Mouse (Mus musculus): ENCODE results near the gene Btbd11.

DNA sequence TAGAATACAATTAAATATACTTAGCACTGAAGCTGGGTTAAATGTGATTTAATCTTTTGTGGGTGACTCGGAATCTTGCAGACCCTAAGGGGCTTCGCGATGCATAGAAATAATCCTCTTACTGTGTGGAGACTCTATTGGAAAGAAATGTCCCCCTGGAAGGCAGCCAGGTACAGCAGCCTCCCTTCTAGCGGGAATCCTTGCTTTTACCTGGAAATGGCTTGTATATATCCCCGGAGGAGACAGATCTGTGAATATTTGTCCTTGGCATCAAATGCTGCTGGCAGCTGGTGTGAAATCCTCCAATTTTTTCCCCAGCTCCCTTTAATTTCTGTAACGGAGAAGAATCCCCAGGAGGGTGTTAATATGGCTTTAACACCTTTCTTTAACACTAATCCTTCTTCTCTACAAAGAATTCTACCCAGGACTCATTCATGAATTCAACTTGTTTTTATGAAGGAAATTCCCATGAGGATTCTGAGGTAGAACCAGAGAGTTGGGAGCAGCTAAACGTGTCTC is 146.6 kb downstream of the Btbd11 start:
- TF ChIP-seq POLR2A (IDR thresholded peaks at IDR 0.05; ENCODE audit: low read depth, low read length): no peak
- no peak for TF ChIP-seq CTCF (conservative IDR thresholded peaks at IDR 0.05; ENCODE audit: insufficient read depth, insufficient read length, low read depth, low read length)

Data from kidney, adult 2 months (tissue).